Mouse (Mus musculus) right cerebral cortex, adult 2 months (tissue): ENCODE measurements at regions not wholly inside any gene's neighbourhood (a gene's known extent, or its start where the extent isn't known, plus 50 kb on each side); places are given as distances from the start of the nearest gene placed in this dataset.

ENCODE experiments used
- DNase-seq, 2 experiments: peaks; one replicate each; pipeline ENCODE4 v3.0.0; 2021 to 2022; ENCODE audit warnings: low spot score in 2 of 2

- DNase-seq = no peak
Measured at GRCm38 (mm10) chr1:146185444-146185843, 309.1 kb upstream of the Brinp3 start.

- no peak for DNase-seq
Measured at GRCm38 (mm10) chr1:146211646-146212045, 282.9 kb upstream of the Brinp3 start.

DNA sequence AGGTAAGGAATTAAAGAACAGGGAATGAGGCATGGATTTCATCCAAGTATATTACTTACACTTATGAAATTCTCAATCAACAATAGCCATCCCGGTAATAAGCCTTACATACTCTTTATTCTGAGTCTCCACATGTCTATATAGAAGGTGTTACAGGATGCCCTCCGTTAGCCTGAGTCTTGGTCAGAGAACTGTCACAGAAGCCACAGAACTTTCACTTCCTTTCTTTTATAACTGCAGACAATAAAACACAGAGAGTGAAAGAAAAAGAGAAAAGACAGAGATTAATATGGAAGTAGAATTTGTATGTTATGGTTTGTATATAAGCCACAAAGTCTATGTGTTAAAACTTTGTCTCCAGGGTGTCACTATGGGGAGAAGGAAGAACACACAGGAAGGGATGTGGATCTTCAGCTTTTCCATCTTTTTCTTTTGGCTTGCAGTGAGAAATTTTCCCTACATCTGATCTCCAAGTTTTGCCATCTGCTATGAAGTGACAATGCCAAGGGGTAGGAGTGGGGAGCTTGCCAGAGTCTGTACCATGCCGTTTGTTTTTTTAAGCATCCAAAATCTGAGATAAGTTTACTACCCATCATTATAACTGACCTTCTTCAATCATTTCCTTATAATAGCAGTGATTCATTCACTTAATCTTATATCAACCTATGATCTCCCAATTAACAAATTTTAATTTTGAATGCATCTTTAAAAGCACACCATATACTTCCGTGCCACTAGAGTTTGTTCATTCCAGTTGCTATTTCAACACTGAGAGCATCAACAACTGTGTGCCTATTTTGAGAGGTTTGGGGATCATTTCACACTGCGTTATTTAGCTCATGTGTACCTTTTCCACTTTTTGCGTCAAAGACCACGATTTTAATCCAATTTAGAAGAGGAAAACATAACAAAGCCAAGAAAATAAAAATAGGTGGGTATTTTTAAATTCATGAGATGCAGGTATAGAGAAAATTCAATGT, 262.8 kb upstream of the Brinp3 start:
- peak; percentile 32 to 33 for DNase-seq

GRCm38 (mm10) chr1:146260400-146260799, 234.2 kb upstream of the Brinp3 start:
- no peak for DNase-seq

DNA sequence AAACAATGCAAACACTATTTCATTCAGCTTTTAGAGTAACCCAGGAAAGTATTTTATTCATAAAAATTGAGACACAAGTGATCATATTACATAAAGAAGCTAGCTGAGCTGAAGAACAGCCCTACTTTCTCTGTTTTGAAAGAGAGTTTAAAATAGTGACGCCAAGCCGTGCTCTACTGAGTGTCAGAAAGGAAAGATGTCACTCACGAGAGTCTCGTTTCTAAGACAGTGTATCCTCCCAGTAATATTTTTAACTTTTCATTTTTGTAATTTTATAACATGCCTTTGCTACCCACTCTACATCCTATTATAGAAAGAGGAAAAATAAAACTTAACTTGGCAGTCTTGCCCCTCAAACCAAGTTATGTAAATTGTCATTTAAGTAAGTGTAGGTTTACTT, 195.5 kb upstream of the Brinp3 start:
- no peak for DNase-seq

DNA sequence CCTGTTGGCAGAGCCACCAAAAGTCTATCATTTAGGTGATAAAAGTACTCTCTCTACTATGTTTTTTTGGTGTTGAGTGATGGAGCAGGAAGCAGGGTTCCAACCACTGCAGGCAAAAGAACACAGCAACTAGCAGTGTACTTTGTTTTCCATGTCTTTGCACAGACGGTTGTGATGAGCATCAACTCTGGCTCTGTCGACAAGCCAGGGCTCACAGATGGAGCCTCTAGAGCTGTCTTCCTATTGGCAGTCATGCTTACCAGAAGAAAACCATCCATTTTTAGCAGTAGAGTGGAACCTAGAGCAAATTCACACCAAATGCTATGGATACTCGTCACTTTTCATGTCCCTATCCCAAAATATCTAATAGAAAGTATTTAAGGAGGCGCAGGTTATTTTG, 182.0 kb upstream of the Brinp3 start:
- DNase-seq = no peak

- no peak for DNase-seq
Measured at GRCm38 (mm10) chr1:146316172-146317158, 178.1 kb upstream of the Brinp3 start.

GRCm38 (mm10) chr1:146322026-146322425, 172.5 kb upstream of the Brinp3 start:
- no peak for DNase-seq

- no peak for DNase-seq
Measured at GRCm38 (mm10) chr1:146322862-146323261, 171.7 kb upstream of the Brinp3 start.

DNA sequence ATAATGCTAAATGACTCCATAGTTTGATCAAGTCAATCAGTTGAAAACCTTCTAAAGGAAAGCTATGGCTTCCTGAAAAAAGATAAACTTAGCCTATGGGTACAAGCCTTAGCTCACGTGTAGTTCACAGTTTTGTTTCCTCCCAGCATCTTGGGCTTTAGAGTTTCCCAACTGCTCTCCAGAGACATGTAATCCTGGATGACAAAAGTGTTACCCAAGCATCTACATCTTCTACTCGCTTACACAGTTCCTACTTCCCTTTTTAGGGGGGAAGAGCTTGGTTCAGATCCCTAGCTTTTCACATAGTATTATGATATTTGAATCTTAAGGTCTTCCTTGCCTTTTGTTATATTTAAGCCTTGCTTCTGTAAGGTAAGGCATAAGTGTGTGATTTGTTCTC, 157.5 kb upstream of the Brinp3 start:
- no peak for DNase-seq

DNA sequence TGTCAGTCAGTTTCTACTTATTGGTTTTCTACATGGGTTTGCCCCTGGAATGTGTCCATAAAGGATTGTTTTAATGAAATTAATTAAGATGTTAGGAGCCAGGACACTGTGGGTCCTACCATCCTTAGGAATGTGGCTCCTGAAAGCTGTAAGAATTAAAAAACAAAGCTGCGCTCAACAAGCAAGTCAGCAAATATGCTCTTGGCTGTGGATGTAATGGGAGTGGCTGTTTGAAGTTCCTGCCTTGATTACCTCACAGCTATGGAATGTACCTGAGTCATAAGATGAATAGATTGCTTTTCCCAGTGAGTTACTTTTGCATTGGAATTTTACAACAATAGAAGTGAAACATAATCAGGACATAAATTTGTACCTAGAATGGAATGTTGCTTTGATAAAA, 137.6 kb upstream of the Brinp3 start:
- no peak for DNase-seq

GRCm38 (mm10) chr1:146358301-146358700, 136.3 kb upstream of the Brinp3 start:
- DNase-seq = no peak

DNA sequence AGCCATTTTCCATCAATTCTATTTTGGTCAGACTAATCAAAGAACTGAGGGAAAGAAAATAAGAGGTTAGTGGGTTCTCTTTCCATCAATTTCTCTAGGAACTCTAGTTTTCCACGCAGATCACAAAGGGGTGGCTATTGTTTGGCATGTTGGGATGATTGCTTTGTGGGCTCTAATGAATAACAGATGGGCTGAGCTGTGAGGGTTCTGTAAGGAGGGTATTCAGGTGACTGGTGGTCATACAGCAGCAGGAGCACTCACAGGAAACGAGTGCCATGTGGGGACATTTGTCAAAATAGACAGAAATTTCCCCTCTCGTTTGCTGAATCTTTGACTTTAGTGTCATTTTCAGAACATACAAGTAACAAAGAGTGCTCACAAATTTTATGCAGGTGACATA, 134.9 kb upstream of the Brinp3 start:
- DNase-seq = no peak

DNA sequence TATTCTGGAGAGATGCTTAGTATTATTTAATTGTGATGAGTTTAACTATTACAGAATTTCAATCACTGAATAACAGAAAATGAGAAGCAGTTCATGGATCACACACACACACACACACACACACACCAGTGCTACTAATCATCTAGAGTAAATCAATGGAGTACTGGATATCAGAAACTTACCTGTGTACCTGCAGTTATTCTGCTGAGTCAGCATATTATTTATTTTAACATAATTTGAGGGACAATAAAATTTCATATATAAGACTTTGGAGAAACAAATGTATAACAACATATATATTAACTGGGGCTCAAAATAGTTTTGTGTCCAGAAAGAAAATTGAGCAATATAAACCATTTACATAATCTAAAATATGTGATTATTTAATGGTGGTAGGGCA, 134.4 kb upstream of the Brinp3 start:
- DNase-seq = no peak

GRCm38 (mm10) chr1:146363777-146364176, 130.8 kb upstream of the Brinp3 start:
- DNase-seq = no peak
